Comparison of ENCODE assay signal across 12 mouse cellular contexts in genomic region chr6:115768207-115768606, GRCm38 (mm10). TPM values are rescaled to one million over a fixed set of nuclear protein-coding genes. Genes with fewer than 3 reads are reported as not detected.
DNase-seq lines count a peak whose midpoint lies in the region; ATAC-seq lines count a peak whose summit lies in the region.
"Had no signal": no experiment of that assay in that cellular context is flagged by ENCODE, and none has a peak within 500 bp of the region (broad histone marks: within the 10 kb centered on the region; RNA-seq: fewer than 3 reads in every experiment).

No protein-coding gene starts in this region.

- no peak overlapping the region for H3K9ac ChIP-seq in heart, embryonic 11.5 days (ENCODE audit: low read depth, low read length)
- no peak overlapping the region for H3K9ac ChIP-seq in liver, embryonic 15.5 days
- H3K9ac ChIP-seq: neural tube, embryonic 15.5 days had no signal

- no peak for ATAC-seq in heart, embryonic 11.5 days (replicated peaks; ENCODE audit: insufficient number of reproducible peaks, low FRiP score, low TSS enrichment)
- ATAC-seq in liver, embryonic 15.5 days (ENCODE audit: insufficient read depth) = peak; percentile 20; the same call in 1 of the 2 replicates

- no peaks in the 10 kb centered on the region for H3K27me3 ChIP-seq in heart, embryonic 11.5 days (ENCODE audit: control insufficient read depth, insufficient read depth, low read length)
- no peaks in the 10 kb centered on the region for H3K27me3 ChIP-seq in liver, embryonic 15.5 days
- H3K27me3 ChIP-seq: neural tube, embryonic 15.5 days had no signal

- 0 out of 2 replicates have a peak overlapping the region, but pooled peaks have one; percentile 41 for H3K27ac ChIP-seq in heart, embryonic 11.5 days (ENCODE audit: low read depth, low read length)
- no peak overlapping the region for H3K27ac ChIP-seq in liver, embryonic 15.5 days (replicated peaks)
- H3K27ac ChIP-seq: midbrain, embryonic 10.5 days; neural tube, embryonic 15.5 days had no signal

- WGBS in heart, embryonic 11.5 days (ENCODE audit: insufficient replicate concordance) = 57% methylated on average over 4 of the region's 4 CpGs
- 23% methylated on average over 4 of the region's 4 CpGs for WGBS in liver, embryonic 15.5 days (ENCODE audit: insufficient replicate concordance)

- no peak for DNase-seq in heart, postnatal 14 days
- peak; percentile 50 for DNase-seq in thymus, postnatal 0 days (ENCODE audit: low spot score)
- DNase-seq in thymus, postnatal 10 days (ENCODE audit: low spot score in 2 of 2) = no peak
- peak; percentile 27 for DNase-seq in thymus, postnatal 4 days
- DNase-seq in yolk sac, embryonic 10.5 days (ENCODE audit: low spot score) = no peak
- no peak for DNase-seq in cerebellum, adult 11 months
- DNase-seq: cerebellum, adult 8-10 months; gastrocnemius, postnatal 36 days had no signal

- intact Hi-C loops in heart, postnatal 14 days (cut with DNase I) = loop anchor here (2.0 kb wide), 1 partner anchor 41 kb away; no protein-coding TSS in a partner anchor

- peaks cover 9% of the 10 kb centered on the region for H3K4me1 ChIP-seq in heart, embryonic 11.5 days (ENCODE audit: control insufficient read depth, insufficient read depth, low read length)
- H3K4me1 ChIP-seq in liver, embryonic 15.5 days (replicated peaks) = peaks cover 32% of the 10 kb centered on the region

- H3K4me3 ChIP-seq in heart, embryonic 11.5 days (ENCODE audit: low read depth, low read length) = no peak overlapping the region
- no peak overlapping the region for H3K4me3 ChIP-seq in liver, embryonic 15.5 days (replicated peaks)
- H3K4me3 ChIP-seq: midbrain, embryonic 10.5 days; neural tube, embryonic 15.5 days had no signal

- no peaks in the 10 kb centered on the region for H3K9me3 ChIP-seq in heart, embryonic 11.5 days (replicated peaks; ENCODE audit: control insufficient read depth, low read length)
- no peaks in the 10 kb centered on the region for H3K9me3 ChIP-seq in liver, embryonic 15.5 days (replicated peaks)
- H3K9me3 ChIP-seq: neural tube, embryonic 15.5 days had no signal

- H3K4me2 ChIP-seq in heart, embryonic 11.5 days = no peak overlapping the region
- no peak overlapping the region for H3K4me2 ChIP-seq in liver, embryonic 15.5 days
- H3K4me2 ChIP-seq: neural tube, embryonic 15.5 days had no signal

- no peaks in the 10 kb centered on the region for H3K36me3 ChIP-seq in heart, embryonic 11.5 days (ENCODE audit: control insufficient read depth, insufficient read depth, low read length)
- no peaks in the 10 kb centered on the region for H3K36me3 ChIP-seq in liver, embryonic 15.5 days (replicated peaks)
- H3K36me3 ChIP-seq: midbrain, embryonic 10.5 days; neural tube, embryonic 15.5 days had no signal

RNA-seq across cellular contexts. Expression of gene Tmem40, which starts 6.0 kb away (rescaled TPM):
- polyA plus RNA-seq in heart, embryonic 11.5 days (2014; fragmentation: Nextera tagmentation; extraction: Ambion mirVana) = 4.2 and 4.4 TPM in 2 replicates
- total RNA-seq in heart, postnatal 14 days (2021) = under 1 TPM in 1 of 2 experiments, not detected in 1; 0.36 TPM
- 1.4 and 2.2 TPM in 2 replicates for polyA plus RNA-seq in thymus, postnatal 0 days (2015; fragmentation: Nextera tagmentation; extraction: Ambion mirVana)
- 24.7 and 29.2 TPM in 2 replicates for polyA plus RNA-seq in liver, embryonic 15.5 days (2015; fragmentation: Nextera tagmentation; extraction: Ambion mirVana)

RNA-seq across cellular contexts. Expression of gene Cand2, which starts 6.1 kb away (rescaled TPM):
- polyA plus RNA-seq in heart, embryonic 11.5 days (2014; fragmentation: Nextera tagmentation; extraction: Ambion mirVana) = 38.8 and 50.8 TPM in 2 replicates
- 10 to 100 TPM; 64.5 to 71.6 TPM for total RNA-seq in heart, postnatal 14 days (2021)
- 4.5 and 5.3 TPM in 2 replicates for polyA plus RNA-seq in thymus, postnatal 0 days (2015; fragmentation: Nextera tagmentation; extraction: Ambion mirVana)
- polyA plus RNA-seq in liver, embryonic 15.5 days (2015; fragmentation: Nextera tagmentation; extraction: Ambion mirVana) = 2.9 and 3.0 TPM in 2 replicates

RNA-seq across cellular contexts. Expression of gene Rpl32, which starts 40.3 kb away (rescaled TPM):
- 1,431 and 1,576 TPM in 2 replicates for polyA plus RNA-seq in heart, embryonic 11.5 days (2014; fragmentation: Nextera tagmentation; extraction: Ambion mirVana)
- 100 to 1,000 TPM; 618 to 675 TPM for total RNA-seq in heart, postnatal 14 days (2021)
- 3,802 and 3,817 TPM in 2 replicates for polyA plus RNA-seq in thymus, postnatal 0 days (2015; fragmentation: Nextera tagmentation; extraction: Ambion mirVana)
- polyA plus RNA-seq in liver, embryonic 15.5 days (2015; fragmentation: Nextera tagmentation; extraction: Ambion mirVana) = 836 and 1,114 TPM in 2 replicates

Comparison
In these comparisons a context has a peak if more than half of its experiments do, and no peak if none do; other contexts are left out.
1. DNase-seq: peak in thymus, postnatal 0 days (single experiment) and thymus, postnatal 4 days (single experiment); none in heart, postnatal 14 days (0 of 2), thymus, postnatal 10 days (0 of 2), yolk sac, embryonic 10.5 days (single experiment) and cerebellum, adult 11 months (single experiment).